Mouse (Mus musculus): ENCODE measurements at regions not wholly inside any gene's neighbourhood (a gene's known extent, or its start where the extent isn't known, plus 50 kb on each side); places are given as distances from the start of the nearest gene placed in this dataset.
"Not testable (repeated sequence)": the region's sequence is repeated elsewhere in the genome, so short reads cannot be mapped to it uniquely, and the experiment has no call there.

DNA sequence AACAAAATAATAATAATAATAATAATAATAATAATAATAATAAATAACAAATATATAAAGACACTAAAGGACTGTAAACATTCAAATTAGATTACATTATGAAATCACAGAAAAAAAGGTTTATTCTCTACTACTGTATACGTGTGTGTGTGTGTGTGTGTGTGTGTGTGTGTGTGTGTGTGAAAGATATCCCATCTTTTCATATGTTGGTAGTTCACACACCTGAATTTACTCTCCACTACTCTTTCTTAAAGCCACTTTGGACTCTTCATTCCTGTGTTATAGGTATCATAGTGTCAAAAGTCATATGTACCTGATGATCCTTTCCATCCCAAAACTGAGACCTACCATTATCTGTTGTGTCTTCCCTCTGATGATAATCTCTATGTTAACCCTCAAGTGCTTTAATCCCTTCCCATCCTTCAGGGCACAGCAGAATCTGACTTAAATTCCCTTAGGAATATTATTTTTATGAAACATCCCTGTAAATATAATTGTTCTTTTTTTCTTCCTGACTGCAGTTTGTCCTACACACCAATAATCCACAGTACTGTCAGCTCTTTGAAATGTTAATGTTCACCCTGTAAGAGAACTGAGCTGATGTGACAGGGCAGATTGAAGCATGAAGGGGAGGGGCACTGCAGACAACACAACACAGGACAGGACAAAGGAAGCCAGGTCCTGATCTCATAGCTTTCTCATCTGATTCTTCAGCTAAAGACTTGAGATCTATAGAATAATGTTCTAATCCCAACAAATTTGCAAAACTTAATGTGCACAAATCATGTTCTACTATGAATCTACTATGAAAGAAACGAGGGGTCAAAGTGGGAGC is 309.4 kb upstream of the Snrpn start:
- TF ChIP-seq CTCF, POLR2A (IDR thresholded peaks at IDR 0.05; ENCODE audit: insufficient read depth, low read depth, low read length): not testable (repeated sequence)

Data from olfactory bulb, adult 2 months (tissue).